Mouse (Mus musculus): Measurements from ENCODE around the gene Grm1. TPM values are rescaled to one million over a fixed set of nuclear protein-coding genes. Genes with fewer than 3 reads are reported as not detected.
A peak's percentile ranks its signal among the peaks of the same experiment; 100 is the strongest.

Grm1 gene
- polyA plus RNA-seq, 1 experiment from 2014 or later: 10.3 TPM

DNA sequence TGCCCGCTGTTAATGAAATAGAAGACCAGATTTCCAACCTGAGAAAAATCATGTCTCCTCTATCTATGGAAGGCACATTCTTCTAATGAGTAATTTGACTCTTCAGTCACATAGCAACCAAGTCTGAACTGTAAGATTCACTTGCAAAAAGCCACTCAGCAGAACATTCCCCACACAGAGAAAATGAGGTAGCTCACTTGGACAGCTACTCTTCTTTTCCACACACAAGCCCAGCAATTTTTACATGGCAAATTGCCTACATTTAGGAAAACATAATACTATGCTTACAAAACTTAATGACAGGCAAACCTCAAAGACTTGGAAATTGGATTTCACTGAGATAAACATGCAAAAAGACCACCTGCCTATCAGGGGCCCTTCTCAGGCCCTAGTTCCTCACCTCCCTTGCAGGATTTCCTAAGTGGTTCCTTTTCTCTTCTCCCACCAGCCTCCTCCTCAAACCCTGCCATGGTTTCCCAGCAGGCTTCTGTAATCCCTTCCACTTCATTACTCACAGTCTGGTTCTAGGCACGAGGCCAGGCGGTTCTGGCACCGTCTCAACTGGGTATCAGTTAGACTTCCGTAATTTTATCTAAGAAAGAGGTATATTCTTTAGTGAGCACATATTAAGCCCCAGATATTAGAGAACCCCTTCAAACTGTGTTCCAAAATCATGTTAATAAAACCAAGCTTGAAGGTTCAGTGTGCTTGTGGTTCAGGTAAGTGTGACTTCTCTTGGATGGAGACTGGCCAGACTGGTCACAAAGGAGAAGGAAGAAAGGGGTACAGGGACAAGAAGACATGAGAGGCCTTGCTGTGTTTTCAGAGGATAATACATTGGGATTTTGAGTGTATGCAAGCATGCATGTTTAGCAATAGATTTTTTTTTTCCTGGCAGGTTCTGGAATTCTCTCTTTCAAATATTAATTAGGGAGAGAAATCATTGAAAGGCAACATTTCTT, 269.1 kb downstream of the Grm1 start:
- 17% methylated on average over 5 of the region's 5 CpGs for WGBS
- Histone ChIP-seq H3K4me3 (replicated peaks; ENCODE audit: low read length) (no peak overlapping the region), H3K9me3 (ENCODE audit: control insufficient read depth, low read length) (no peaks in the 10 kb centered on the region), H3K4me2 (ENCODE audit: low read length) (no peak overlapping the region), H3K27ac (ENCODE audit: low read length) (no peak overlapping the region), H3K36me3 (ENCODE audit: control insufficient read depth, insufficient read depth) (no peaks in the 10 kb centered on the region), H3K9ac (replicated peaks; ENCODE audit: low read depth, low read length) (no peak overlapping the region), H3K27me3 (replicated peaks; ENCODE audit: control insufficient read depth, insufficient read depth, low read length) (no peaks in the 10 kb centered on the region), H3K4me1 (replicated peaks; ENCODE audit: control insufficient read depth, insufficient read depth, low read length) (peaks cover 5% of the 10 kb centered on the region; the same call in 1 of the 2 replicates)
- peak; percentile 83 for ATAC-seq

DNA sequence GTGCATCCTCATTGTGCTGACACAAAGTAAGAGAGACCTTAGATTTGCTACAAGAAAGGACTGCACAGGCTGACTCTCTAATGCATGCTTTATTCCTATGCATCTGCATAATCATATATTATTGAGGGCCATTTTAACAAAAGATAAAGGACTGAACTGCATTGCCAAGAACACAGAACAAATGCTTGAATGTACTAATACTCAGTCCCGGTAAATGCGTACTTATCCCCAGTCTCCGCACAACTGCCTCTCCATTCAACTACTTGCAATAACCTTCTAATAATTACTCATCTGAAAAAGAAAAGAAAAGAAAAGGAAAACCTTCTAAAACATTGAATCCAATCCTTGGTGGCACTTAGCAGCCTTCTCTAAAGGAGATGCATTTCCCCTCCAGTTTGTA, 272.4 kb downstream of the Grm1 start:
- H3K27ac ChIP-seq (ENCODE audit: low read length): no peak overlapping the region
- 14% methylated on average over 3 of the region's 3 CpGs for WGBS
- peak; percentile 61 for ATAC-seq
- H3K4me2 ChIP-seq (ENCODE audit: low read length): no peak overlapping the region
- no peaks in the 10 kb centered on the region for H3K36me3 ChIP-seq (ENCODE audit: control insufficient read depth, insufficient read depth)
- H3K4me1 ChIP-seq (replicated peaks; ENCODE audit: control insufficient read depth, insufficient read depth, low read length): peaks cover 5% of the 10 kb centered on the region; the same call in 1 of the 2 replicates
- H3K9me3 ChIP-seq (ENCODE audit: control insufficient read depth, low read length): no peaks in the 10 kb centered on the region
- no peak overlapping the region for H3K4me3 ChIP-seq (replicated peaks; ENCODE audit: low read length)
- H3K27me3 ChIP-seq (replicated peaks; ENCODE audit: control insufficient read depth, insufficient read depth, low read length): no peaks in the 10 kb centered on the region
- H3K9ac ChIP-seq (replicated peaks; ENCODE audit: low read depth, low read length): no peak overlapping the region

DNA sequence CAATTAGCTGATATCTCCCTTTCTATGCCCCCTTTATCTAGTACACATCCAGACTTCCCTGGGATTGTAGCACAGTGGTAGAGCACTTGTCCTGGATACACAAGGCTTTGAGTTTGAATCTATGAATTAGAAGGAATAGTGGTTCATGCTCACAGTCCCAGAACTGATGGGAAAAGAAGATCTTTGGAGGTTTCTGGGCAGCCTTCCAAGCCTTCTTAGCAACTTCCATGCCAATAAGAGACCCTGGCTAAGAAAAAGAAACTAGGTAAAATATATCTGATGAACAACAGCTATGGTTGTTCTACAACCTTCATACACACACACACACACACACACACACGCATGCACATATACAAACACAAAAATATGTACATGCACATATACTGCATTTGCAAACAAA, 286.8 kb downstream of the Grm1 start:
- Histone ChIP-seq H3K9me3 (ENCODE audit: control insufficient read depth, low read length) (no peaks in the 10 kb centered on the region), H3K27me3 (replicated peaks; ENCODE audit: control insufficient read depth, insufficient read depth, low read length) (no peaks in the 10 kb centered on the region), H3K36me3 (ENCODE audit: control insufficient read depth, insufficient read depth) (no peaks in the 10 kb centered on the region), H3K4me1 (replicated peaks; ENCODE audit: control insufficient read depth, insufficient read depth, low read length) (no peaks in the 10 kb centered on the region), H3K9ac (replicated peaks; ENCODE audit: low read depth, low read length) (no peak overlapping the region), H3K27ac (ENCODE audit: low read length) (no peak overlapping the region), H3K4me3 (replicated peaks; ENCODE audit: low read length) (no peak overlapping the region), H3K4me2 (ENCODE audit: low read length) (no peak overlapping the region)
- 89% methylated on average over 1 of the region's 1 CpGs for WGBS
- no peak for ATAC-seq

DNA sequence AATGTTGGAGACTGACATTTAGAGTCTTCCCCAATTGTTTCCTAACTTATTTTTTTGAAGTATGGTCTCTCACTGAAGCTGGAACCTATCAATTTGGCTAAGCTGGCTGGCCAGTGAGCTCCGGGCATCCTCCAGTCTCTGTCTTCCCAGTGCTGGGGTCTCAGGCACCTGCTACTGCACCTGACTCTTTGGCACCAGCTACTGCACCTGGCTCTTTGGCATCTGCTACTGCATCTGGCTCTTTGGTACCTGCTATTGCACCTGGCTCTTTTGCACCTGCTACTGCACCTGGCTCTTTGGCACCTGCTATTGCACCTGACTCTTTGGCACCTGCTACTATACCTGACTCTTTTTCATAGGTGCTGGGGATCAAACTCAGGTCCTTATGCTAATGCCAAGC, 291.7 kb downstream of the Grm1 start:
- Histone ChIP-seq H3K4me2 (ENCODE audit: low read length) (no peak overlapping the region), H3K36me3 (ENCODE audit: control insufficient read depth, insufficient read depth) (no peaks in the 10 kb centered on the region), H3K9ac (replicated peaks; ENCODE audit: low read depth, low read length) (no peak overlapping the region), H3K27me3 (replicated peaks; ENCODE audit: control insufficient read depth, insufficient read depth, low read length) (no peaks in the 10 kb centered on the region), H3K9me3 (ENCODE audit: control insufficient read depth, low read length) (no peaks in the 10 kb centered on the region), H3K4me3 (replicated peaks; ENCODE audit: low read length) (no peak overlapping the region), H3K27ac (ENCODE audit: low read length) (no peak overlapping the region), H3K4me1 (replicated peaks; ENCODE audit: control insufficient read depth, insufficient read depth, low read length) (no peaks in the 10 kb centered on the region)
- 83% methylated on average over 1 of the region's 1 CpGs for WGBS
- no peak for ATAC-seq

DNA sequence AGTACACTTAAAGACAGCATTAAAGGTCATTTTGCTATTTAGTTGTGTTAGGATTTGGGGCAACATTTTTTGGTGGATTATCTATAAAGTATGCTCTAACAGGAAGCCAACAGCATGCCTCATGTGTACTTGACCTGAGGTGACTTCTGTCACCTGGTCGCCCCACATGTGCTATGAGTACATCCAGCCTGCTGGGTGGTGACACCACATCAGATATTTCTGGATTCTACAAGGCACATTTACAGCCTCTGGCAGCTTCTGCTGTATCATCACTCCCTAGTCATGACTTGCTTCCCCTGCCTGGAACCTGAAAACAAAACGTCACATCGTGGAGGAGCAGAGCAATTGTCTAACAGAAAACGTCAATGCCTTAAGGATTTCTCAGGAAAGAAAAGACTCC, 292.2 kb downstream of the Grm1 start:
- 89% methylated on average over 4 of the region's 4 CpGs for WGBS
- no peak overlapping the region for H3K27ac ChIP-seq (ENCODE audit: low read length)
- no peak overlapping the region for H3K9ac ChIP-seq (replicated peaks; ENCODE audit: low read depth, low read length)
- no peaks in the 10 kb centered on the region for H3K9me3 ChIP-seq (ENCODE audit: control insufficient read depth, low read length)
- no peaks in the 10 kb centered on the region for H3K27me3 ChIP-seq (replicated peaks; ENCODE audit: control insufficient read depth, insufficient read depth, low read length)
- no peaks in the 10 kb centered on the region for H3K4me1 ChIP-seq (replicated peaks; ENCODE audit: control insufficient read depth, insufficient read depth, low read length)
- no peak overlapping the region for H3K4me2 ChIP-seq (ENCODE audit: low read length)
- H3K36me3 ChIP-seq (ENCODE audit: control insufficient read depth, insufficient read depth): no peaks in the 10 kb centered on the region
- H3K4me3 ChIP-seq (replicated peaks; ENCODE audit: low read length): no peak overlapping the region
- ATAC-seq: no peak

DNA sequence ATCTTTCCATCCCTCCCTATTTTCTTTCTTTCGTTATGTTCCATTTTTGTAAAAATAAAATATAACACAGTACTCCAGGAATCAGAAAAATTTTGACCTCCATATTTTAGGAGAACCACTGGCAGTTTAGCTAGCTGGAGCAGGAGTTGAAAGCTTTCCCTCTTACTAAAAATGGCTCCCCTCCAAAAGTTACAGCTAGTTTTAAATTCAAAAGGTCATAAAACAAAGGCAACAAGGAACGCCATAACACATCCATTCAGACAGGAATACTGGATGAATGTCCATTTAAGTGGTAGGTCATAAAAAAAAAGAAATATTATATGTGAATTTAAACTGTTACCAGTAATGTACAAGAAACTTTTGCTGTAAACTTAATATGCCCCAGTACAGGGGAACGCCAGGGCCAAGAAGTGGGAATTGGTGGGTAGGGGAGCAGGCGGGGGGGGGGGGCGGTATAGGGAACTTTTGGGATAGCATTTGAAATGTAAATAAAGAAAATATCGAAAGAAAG, 294.2 kb downstream of the Grm1 start:
- no peaks in the 10 kb centered on the region for H3K9me3 ChIP-seq (ENCODE audit: control insufficient read depth, low read length)
- no peaks in the 10 kb centered on the region for H3K4me1 ChIP-seq (replicated peaks; ENCODE audit: control insufficient read depth, insufficient read depth, low read length)
- ATAC-seq: no peak
- WGBS: 86% methylated on average over 5 of the region's 6 CpGs
- H3K4me3 ChIP-seq (replicated peaks; ENCODE audit: low read length): no peak overlapping the region
- H3K4me2 ChIP-seq (ENCODE audit: low read length): no peak overlapping the region
- H3K36me3 ChIP-seq (ENCODE audit: control insufficient read depth, insufficient read depth): no peaks in the 10 kb centered on the region
- no peaks in the 10 kb centered on the region for H3K27me3 ChIP-seq (replicated peaks; ENCODE audit: control insufficient read depth, insufficient read depth, low read length)
- no peak overlapping the region for H3K9ac ChIP-seq (replicated peaks; ENCODE audit: low read depth, low read length)
- H3K27ac ChIP-seq (ENCODE audit: low read length): no peak overlapping the region

DNA sequence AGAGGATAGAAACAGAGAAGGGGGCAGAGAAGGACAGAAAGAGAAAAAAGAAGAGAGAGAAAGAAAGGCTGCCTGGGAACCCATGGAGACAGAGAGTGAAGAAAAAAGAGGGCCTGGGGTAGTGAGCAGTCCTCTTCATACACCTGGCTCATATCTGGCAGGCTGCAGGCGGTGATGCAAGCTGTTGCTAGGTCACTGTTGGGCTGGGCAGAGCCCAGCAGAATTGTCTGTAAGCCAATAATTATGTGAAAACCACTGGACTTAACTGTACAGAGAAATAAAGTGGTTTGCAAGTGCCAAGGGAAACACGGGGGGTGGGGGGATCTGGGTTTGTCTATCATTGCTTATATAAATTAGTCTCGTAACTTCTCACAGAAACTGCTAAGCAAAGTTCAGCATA, 297.0 kb downstream of the Grm1 start:
- ATAC-seq: no peak
- WGBS: 88% methylated on average over 3 of the region's 3 CpGs
- H3K27ac ChIP-seq (ENCODE audit: low read length): no peak overlapping the region

DNA sequence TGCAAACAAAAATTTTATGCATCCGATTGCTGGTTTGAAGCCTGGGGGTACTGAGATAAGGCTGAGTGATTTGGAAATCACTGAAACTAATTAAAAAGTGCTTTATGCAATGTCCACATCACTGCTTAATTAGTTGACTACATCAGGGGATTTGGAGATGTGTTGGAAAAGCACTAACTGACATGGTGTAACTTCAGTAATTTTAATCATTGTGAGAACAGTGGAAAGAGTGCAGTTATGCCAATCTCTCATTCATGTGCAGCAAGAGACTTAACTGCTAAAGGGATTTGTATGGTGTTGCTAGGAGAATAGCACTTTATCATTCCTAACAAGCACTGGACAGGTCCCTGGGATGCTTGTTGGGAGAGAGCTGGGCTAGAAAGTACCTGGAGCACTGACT, 307.3 kb downstream of the Grm1 start:
- Histone ChIP-seq H3K4me1 (replicated peaks; ENCODE audit: control insufficient read depth, insufficient read depth, low read length) (no peaks in the 10 kb centered on the region), H3K4me2 (ENCODE audit: low read length) (no peak overlapping the region), H3K36me3 (ENCODE audit: control insufficient read depth, insufficient read depth) (no peaks in the 10 kb centered on the region), H3K27me3 (replicated peaks; ENCODE audit: control insufficient read depth, insufficient read depth, low read length) (no peaks in the 10 kb centered on the region), H3K9ac (replicated peaks; ENCODE audit: low read depth, low read length) (no peak overlapping the region), H3K4me3 (replicated peaks; ENCODE audit: low read length) (no peak overlapping the region), H3K9me3 (ENCODE audit: control insufficient read depth, low read length) (no peaks in the 10 kb centered on the region), H3K27ac (ENCODE audit: low read length) (no peak overlapping the region)
- no peak for ATAC-seq
- WGBS: 75% methylated on average over 1 of the region's 1 CpGs

More for the DNA sequence above, 297.0 kb downstream of the Grm1 start:
- H3K9ac ChIP-seq (replicated peaks; ENCODE audit: low read depth, low read length): no peak overlapping the region
- H3K4me1 ChIP-seq (replicated peaks; ENCODE audit: control insufficient read depth, insufficient read depth, low read length): no peaks in the 10 kb centered on the region
- no peaks in the 10 kb centered on the region; the same call in 1 of the 2 replicates for H3K9me3 ChIP-seq (ENCODE audit: control insufficient read depth, low read length)
- no peaks in the 10 kb centered on the region for H3K36me3 ChIP-seq (ENCODE audit: control insufficient read depth, insufficient read depth)
- H3K4me3 ChIP-seq (replicated peaks; ENCODE audit: low read length): no peak overlapping the region
- H3K27me3 ChIP-seq (replicated peaks; ENCODE audit: control insufficient read depth, insufficient read depth, low read length): no peaks in the 10 kb centered on the region
- H3K4me2 ChIP-seq (ENCODE audit: low read length): no peak overlapping the region

DNA sequence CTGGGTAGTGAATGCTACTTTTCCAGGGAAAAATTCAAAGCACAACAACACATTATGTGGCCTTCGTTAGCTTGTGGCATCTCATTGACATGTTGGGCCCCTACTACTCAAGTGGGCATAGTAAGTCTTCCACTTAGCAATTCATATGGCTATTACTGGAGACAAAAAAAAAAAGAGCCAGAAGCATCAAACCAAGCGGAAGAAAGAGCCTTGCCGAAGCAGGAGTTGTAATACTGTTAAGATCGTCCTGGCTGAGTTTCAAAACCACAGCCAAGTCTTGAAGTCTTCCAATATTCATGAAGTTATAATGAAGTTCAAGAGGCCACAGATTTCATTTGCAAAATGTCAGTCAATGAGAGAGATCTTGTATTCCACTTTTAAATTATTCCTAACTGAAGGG, 319.1 kb downstream of the Grm1 start:
- 18% methylated on average over 4 of the region's 4 CpGs for WGBS
- H3K4me1 ChIP-seq (replicated peaks; ENCODE audit: control insufficient read depth, insufficient read depth, low read length): 0 out of 2 replicates have a peak, but pooled peaks cover 3% of the 10 kb centered on the region
- peak; percentile 64; the same call in 1 of the 2 replicates for ATAC-seq

More for the DNA sequence above, 319.1 kb downstream of the Grm1 start:
- Histone ChIP-seq H3K4me3 (replicated peaks; ENCODE audit: low read length) (no peak overlapping the region), H3K9ac (replicated peaks; ENCODE audit: low read depth, low read length) (no peak overlapping the region), H3K27ac (ENCODE audit: low read length) (no peak overlapping the region), H3K36me3 (ENCODE audit: control insufficient read depth, insufficient read depth) (no peaks in the 10 kb centered on the region), H3K9me3 (ENCODE audit: control insufficient read depth, low read length) (no peaks in the 10 kb centered on the region), H3K27me3 (replicated peaks; ENCODE audit: control insufficient read depth, insufficient read depth, low read length) (no peaks in the 10 kb centered on the region), H3K4me2 (ENCODE audit: low read length) (no peak overlapping the region)

Measured in forebrain, embryonic 16.5 days (tissue).